Mouse (Mus musculus) midbrain, embryonic 16.5 days (tissue): ENCODE measurements around the gene Snrnp35. TPM values are rescaled to one million over a fixed set of nuclear protein-coding genes. Genes with fewer than 3 reads are reported as not detected.

Experiments
- ATAC-seq: fragments of 200-750 bp; cut with Nextera tagmentation; 2 replicates; pipeline ENCODE4 v1.8.0; 2017; ENCODE audit warnings: moderate TSS enrichment
- H3K27ac ChIP-seq: fragments of 300-500 bp; sonication (generic); 2 replicates; pipeline ENCODE4 v1.5.1; 2014; ENCODE audit warnings: mild to moderate bottlenecking, low read length, mixed read lengths
- H3K27me3 ChIP-seq: fragments of 300-500 bp; sonication (generic); 2 replicates; pipeline ENCODE4 v1.6.1; 2014; ENCODE audit warnings: low read depth, low read length, mixed read lengths; ENCODE audit not compliant: control insufficient read depth, insufficient read depth
- H3K36me3 ChIP-seq: fragments of 300-500 bp; sonication (generic); 2 replicates; pipeline ENCODE4 v1.6.1; 2014; ENCODE audit warnings: mild to moderate bottlenecking, low read length, moderate library complexity, mixed read lengths; ENCODE audit not compliant: control insufficient read depth, insufficient read depth
- H3K4me1 ChIP-seq: fragments of 300-500 bp; sonication (generic); 2 replicates; pipeline ENCODE4 v1.6.1; 2014; ENCODE audit warnings: mild to moderate bottlenecking, low read length, mixed read lengths; ENCODE audit not compliant: control insufficient read depth, insufficient read depth
- H3K4me2 ChIP-seq: fragments of 300-500 bp; sonication (generic); 2 replicates; pipeline ENCODE4 v1.6.1; 2014; ENCODE audit warnings: mild to moderate bottlenecking, low read length, mixed read lengths
- H3K4me3 ChIP-seq: fragments of 300-500 bp; sonication (generic); 2 replicates; pipeline ENCODE4 v1.5.1; 2014; ENCODE audit warnings: low read depth, mild to moderate bottlenecking, low read length, moderate library complexity, mixed read lengths
- H3K9ac ChIP-seq: fragments of 300-500 bp; sonication (generic); 2 replicates; pipeline ENCODE4 v1.6.1; 2014; ENCODE audit warnings: low read depth, low read length, mixed read lengths
- H3K9me3 ChIP-seq: fragments of 300-500 bp; sonication (generic); replicated peaks from 2 replicates; pipeline ENCODE4 v1.6.1; 2014; ENCODE audit warnings: mild to moderate bottlenecking, low read length, mixed read lengths; ENCODE audit not compliant: control insufficient read depth, poor library complexity, severe bottlenecking
- WGBS: fragments of 180-500 bp; shearing (Covaris S2); extraction: QIAGEN DNeasy Blood & Tissue Kit; methylation state at CpG from one replicate; pipeline ENCODE4 v1.1.7; 2014; 5-methylcytosine and 5-hydroxymethylcytosine counted together
- polyA plus RNA-seq: library from polyadenylated mRNA; unstranded; fragments of >200 nt; fragmentation: Nextera tagmentation; extraction: Ambion mirVana; gene quantifications from 2 replicates; pipeline ENCODE4 v1.2.1, GENCODE M21; 2015

The Snrnp35 gene
- 19.9 and 21.7 TPM in 2 replicates for polyA plus RNA-seq

DNA sequence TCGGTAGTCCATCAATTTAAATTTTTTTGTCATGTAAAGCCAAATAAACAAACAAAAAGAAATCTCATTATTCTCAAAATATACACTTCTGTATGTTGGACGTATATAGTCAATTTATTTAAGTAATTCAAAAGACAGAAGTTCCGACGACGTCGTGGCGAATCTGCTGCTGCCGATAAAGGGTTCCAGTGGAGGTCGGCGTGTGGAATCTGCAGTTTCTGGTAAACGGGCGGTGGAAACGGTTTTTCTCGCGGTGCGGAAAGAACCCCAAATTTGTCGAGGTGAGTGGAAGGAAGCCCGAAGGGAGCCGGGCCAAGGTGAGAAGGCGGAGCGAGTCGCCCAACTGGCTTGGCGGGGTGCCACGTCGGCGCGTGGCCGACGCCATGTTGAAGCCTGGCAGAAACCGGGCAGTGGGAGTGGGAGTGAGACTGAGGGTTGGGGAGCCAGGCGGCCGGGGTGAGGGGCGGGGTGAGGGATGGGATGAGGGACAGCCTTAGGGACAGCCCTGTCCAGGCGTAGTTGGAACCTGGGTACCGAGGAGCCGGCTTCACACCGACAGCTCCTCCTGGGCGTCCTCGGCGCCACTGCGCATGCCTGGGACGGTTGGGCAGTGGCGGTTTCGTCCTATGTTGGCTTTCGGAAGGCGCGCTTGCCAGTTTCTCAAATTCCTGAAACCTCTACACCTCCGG lies at the start of gene Snrnp35:
Gene Snrnp35 (plus strand): TSS at position 169 of the 689 bp plus-strand sequence.
- WGBS = under 1% methylated on average over 48 of the region's 48 CpGs
- no peaks in the 10 kb centered on the region for H3K36me3 ChIP-seq
- peak; percentile 89 for ATAC-seq
- peaks cover 18% of the 10 kb centered on the region for H3K4me1 ChIP-seq
- peak within 1 kb of the TSS; percentile 80 for H3K4me2 ChIP-seq
- H3K9me3 ChIP-seq = no peaks in the 10 kb centered on the region
- peak within 1 kb of the TSS; percentile 70 for H3K4me3 ChIP-seq
- H3K27me3 ChIP-seq = no peaks in the 10 kb centered on the region
- H3K9ac ChIP-seq = peak within 1 kb of the TSS; percentile 86
- peak within 1 kb of the TSS; percentile 98 for H3K27ac ChIP-seq

DNA sequence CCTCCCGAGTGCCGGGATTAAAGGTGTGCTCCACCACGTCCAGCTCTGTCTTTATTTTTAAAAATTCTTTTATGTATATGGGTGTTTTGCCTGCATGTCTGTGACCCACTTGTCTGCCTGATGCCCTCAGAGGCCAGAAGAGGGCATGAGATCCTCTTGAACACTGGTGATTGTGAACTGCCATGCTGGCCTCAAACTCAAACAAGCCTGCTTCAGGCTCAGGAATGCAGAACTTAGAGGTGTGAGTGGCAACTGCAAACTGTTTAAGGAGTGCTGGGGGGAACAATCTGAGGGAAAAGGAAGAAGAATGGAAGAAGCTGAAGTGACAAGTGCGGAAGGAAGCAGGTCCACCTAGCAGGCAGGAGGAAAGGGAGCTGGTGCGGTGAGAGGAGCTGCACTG lies 44.7 kb upstream of the Snrnp35 start:
- Histone ChIP-seq H3K27ac (no peak overlapping the region), H3K4me1 (peaks cover 6% of the 10 kb centered on the region), H3K27me3 (no peaks in the 10 kb centered on the region), H3K4me2 (no peak overlapping the region), H3K9me3 (no peaks in the 10 kb centered on the region), H3K4me3 (no peak overlapping the region), H3K36me3 (no peaks in the 10 kb centered on the region), H3K9ac (no peak overlapping the region)
- whole genome bisulfite sequencing = 89% methylated on average over 5 of the region's 5 CpGs
- ATAC-seq = no peak

DNA sequence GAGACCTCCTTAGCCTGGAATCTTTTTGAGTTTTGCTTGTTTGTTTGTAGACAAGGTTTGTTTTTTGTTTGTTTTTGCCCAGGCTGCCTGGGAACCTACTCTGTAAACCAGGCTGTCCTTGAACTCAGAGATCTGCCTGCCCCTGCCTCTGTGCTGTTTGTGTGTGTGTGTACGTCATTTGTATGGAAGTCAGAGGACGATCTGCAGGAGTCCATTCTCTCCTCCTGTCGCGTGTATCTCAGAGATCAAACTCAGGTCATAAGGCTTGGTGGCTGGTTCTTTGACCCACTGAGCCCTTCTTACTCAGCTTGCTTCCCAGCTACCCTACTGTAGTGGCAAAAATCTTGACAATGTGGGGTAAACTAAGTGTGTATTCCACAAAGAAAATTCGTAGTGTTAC lies 44.2 kb upstream of the Snrnp35 start:
- ATAC-seq = no peak
- H3K9ac ChIP-seq = no peak overlapping the region
- H3K36me3 ChIP-seq = no peaks in the 10 kb centered on the region
- H3K4me3 ChIP-seq = no peak overlapping the region
- peak overlapping the region; percentile 100 for H3K4me2 ChIP-seq
- H3K4me1 ChIP-seq = peaks cover 6% of the 10 kb centered on the region
- no peaks in the 10 kb centered on the region for H3K9me3 ChIP-seq
- H3K27ac ChIP-seq = no peak overlapping the region
- WGBS = 62% methylated on average over 5 of the region's 5 CpGs
- no peaks in the 10 kb centered on the region for H3K27me3 ChIP-seq

DNA sequence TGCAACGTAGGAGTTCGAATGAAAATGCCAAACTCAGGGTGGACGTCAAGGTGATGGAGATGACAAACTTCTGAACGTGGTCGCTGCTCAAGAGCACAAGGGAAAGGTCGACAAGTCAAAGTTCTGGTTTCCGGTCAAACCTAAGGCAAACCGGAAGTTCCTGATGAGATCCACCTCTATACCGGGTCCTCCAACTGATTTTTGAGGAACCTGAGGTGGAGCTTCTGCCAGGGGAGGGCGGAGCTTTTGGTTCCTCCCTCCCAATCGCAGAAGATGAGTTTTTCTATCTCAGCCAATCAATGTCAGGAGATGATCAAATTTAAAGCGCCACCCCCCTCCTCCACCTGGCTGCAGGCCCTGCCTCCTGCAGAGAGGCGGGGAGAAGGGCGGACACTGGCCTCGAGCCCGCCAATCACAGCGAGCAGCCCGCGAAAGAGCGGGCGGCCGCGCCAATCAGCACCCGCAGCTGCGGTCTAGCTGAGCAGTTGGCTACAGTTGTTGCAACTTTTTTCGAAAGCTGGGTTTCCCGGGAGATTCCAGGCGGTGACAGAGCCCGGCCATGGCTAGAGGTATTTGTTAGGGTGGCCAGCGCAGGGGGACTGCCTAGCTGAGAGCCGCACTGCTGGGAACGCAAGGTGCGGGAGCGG lies 43.4 kb upstream of the Snrnp35 start, which contains the start of gene Kmt5a:
Gene Kmt5a (plus strand): TSS at position 484 of the 647 bp plus-strand sequence.
- Histone ChIP-seq H3K27me3 (no peaks in the 10 kb centered on the region), H3K9ac (peak within 1 kb of the TSS; percentile 72)
- ATAC-seq = peak; percentile 98

DNA sequence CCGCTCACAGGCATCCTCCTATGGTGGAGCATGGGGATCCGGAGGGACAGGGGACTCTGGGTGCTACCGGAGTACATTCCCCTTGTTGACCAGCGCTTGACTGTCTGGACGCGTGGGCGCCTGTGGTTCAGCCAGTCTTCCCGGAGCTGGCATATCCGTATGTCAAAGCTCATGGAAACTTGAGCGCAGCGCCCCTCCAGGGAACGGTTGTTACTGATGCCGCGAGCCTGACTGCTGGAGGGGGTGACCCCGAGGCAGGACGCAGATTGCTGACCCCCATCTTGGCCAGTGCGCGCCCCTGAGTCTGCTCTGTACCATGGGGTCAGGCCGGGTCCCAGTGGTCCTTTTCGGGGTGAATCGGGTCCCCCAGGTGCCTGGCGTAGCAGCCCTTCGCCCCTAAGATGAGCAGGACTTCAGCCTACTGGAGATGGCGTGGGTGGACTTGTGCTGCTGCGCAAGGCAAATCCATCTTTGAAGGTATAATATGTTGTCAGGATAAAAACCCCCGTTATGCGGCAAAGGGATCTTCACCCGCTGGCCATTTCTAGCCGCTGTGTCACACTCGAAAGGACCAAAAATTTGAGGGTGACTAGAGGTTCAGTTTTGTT lies 42.7 kb upstream of the Snrnp35 start:
- WGBS = under 1% methylated on average over 30 of the region's 30 CpGs
- ATAC-seq = peak; percentile 65; the same call in 1 of the 2 replicates
- Histone ChIP-seq H3K4me2 (peak overlapping the region; percentile 100), H3K4me3 (peak overlapping the region; percentile 54), H3K27ac (peak overlapping the region; percentile 40), H3K9ac (peak overlapping the region; percentile 72), H3K4me1 (peaks cover 14% of the 10 kb centered on the region), H3K27me3 (no peaks in the 10 kb centered on the region), H3K9me3 (no peaks in the 10 kb centered on the region), H3K36me3 (no peaks in the 10 kb centered on the region)

More for the DNA sequence above, 43.4 kb upstream of the Snrnp35 start, which contains the start of gene Kmt5a:
- peak within 1 kb of the TSS; percentile 54 for H3K4me3 ChIP-seq
- H3K4me2 ChIP-seq = peak within 1 kb of the TSS; percentile 100
- under 1% methylated on average over 34 of the region's 34 CpGs for WGBS
- H3K9me3 ChIP-seq = no peaks in the 10 kb centered on the region
- peak within 1 kb of the TSS; percentile 40 for H3K27ac ChIP-seq
- peaks cover 10% of the 10 kb centered on the region for H3K4me1 ChIP-seq
- no peaks in the 10 kb centered on the region for H3K36me3 ChIP-seq

DNA sequence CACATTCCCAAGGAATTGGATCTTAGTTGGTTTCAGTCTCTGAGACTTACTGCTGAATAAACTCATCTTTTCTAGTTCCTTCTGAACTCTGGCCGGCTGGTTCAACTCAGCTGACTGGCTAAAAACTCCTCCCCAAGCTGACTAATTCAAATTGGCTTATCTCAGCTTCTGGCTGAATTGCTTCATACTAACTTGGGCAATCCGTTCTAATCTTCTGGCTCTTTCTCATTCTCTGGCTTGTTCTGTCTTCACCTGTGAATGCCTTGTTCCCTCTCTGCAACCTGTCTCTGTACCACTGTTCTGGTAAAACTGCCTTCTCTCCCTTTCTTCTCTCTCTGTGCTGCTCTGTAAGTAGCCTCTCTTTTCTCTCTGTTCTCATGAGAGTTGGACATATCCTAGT lies 40.3 kb upstream of the Snrnp35 start:
- 85% methylated on average over 2 of the region's 2 CpGs for WGBS
- ATAC-seq = no peak
- H3K27me3 ChIP-seq = no peaks in the 10 kb centered on the region

DNA sequence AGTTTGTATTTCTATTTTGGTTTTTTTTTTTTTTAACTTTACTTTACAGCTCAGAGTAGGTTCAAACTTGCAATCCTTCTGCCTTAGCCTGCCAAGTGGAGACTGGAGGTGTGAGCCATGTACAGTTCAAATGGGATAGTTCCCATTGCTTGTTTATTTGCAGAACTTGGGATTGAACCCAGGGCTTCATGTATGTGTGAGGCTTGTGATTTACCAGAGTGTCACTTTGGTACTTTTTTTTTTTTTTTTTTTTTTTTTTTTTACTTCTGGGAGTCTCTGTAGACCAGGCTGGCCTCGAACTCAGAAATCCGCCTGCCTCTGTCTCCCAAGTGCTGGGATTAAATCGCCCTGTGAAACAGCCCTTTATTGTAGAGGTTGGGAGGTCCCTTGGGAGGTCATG lies 38.7 kb upstream of the Snrnp35 start:
- Histone ChIP-seq H3K27ac (no peak overlapping the region), H3K4me1 (peaks cover 24% of the 10 kb centered on the region), H3K9me3 (no peaks in the 10 kb centered on the region), H3K27me3 (no peaks in the 10 kb centered on the region), H3K4me2 (no peak overlapping the region), H3K36me3 (peaks cover 7% of the 10 kb centered on the region), H3K4me3 (no peak overlapping the region), H3K9ac (no peak overlapping the region)
- 71% methylated on average over 3 of the region's 3 CpGs for WGBS
- no peak for ATAC-seq

More for the DNA sequence above, 40.3 kb upstream of the Snrnp35 start:
- Histone ChIP-seq H3K36me3 (no peaks in the 10 kb centered on the region), H3K4me2 (no peak overlapping the region), H3K4me1 (peaks cover 24% of the 10 kb centered on the region), H3K27ac (no peak overlapping the region), H3K9ac (no peak overlapping the region), H3K9me3 (no peaks in the 10 kb centered on the region), H3K4me3 (no peak overlapping the region)

DNA sequence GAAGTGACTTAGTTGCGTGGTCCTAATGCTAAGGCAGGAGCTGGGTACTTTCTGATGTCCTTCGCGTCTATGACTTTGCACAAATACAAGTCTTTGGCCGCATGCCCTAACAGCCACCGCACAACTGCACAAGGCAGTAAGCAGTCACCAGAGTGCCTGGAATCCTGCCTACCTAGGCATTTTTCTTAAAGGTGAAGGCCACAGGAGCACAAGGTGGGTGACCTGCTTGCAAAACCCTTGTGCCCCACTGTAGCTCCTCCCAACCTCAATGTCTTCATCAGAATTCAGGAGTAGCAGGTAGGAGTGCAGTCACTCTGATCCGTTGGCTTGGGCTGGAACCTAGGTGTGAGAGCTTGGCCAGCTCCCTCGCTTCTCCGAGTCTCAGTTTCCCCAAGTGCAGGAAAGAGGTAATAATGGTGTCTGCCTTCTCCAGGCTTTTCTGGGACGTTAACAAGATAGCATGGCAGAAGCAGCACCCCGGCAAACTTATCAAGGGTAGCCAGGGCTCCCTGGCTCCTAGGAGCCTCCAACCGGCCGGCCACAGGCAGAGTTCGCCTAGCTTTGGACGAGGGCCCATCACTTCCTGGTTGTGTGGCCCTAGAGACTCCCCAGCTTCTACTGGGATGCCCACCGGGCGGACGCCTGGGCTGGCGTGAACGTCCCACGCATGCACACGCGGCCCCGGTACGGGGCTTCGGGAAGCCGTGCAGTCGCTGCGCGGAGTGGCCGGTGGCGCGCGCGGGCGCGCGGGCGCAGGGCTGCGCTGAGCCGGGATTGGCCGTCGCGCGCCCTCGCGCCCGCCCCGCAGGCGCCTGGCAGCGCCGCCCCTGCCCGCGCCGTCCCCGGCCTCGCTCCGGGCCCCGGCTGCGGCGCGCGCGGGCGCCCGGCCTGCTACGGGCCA lies 38.0 kb upstream of the Snrnp35 start:
- Histone ChIP-seq H3K27ac (peak overlapping the region; percentile 78), H3K4me1 (peaks cover 24% of the 10 kb centered on the region), H3K27me3 (no peaks in the 10 kb centered on the region), H3K36me3 (peaks cover 7% of the 10 kb centered on the region), H3K4me2 (peak overlapping the region; percentile 96), H3K9me3 (no peaks in the 10 kb centered on the region), H3K9ac (peak overlapping the region; percentile 94), H3K4me3 (peak overlapping the region; percentile 92)
- peak; percentile 95 for ATAC-seq
- 6% methylated on average over 51 of the region's 66 CpGs for WGBS
